Mouse (Mus musculus) ES-Bruce4 (cell line): ENCODE data around the gene Donson. TPM values are rescaled to one million over a fixed set of nuclear protein-coding genes. Genes with fewer than 3 reads are reported as not detected.

Experiments
- H3K27ac ChIP-seq: 2 replicates; pipeline ENCODE4 v1.5.1; 2012; ENCODE audit warnings: low read length, inconsistent platforms; ENCODE audit not compliant: insufficient read depth
- H3K27me3 ChIP-seq: 2 replicates; pipeline ENCODE4 v1.6.1; 2012; ENCODE audit warnings: mild to moderate bottlenecking, low read length, inconsistent platforms; ENCODE audit not compliant: control insufficient read depth, poor library complexity, insufficient read depth, severe bottlenecking
- H3K36me3 ChIP-seq: 2 replicates; pipeline ENCODE4 v1.6.1; 2012; ENCODE audit warnings: inconsistent platforms, mild to moderate bottlenecking, low read length, moderate library complexity; ENCODE audit not compliant: control insufficient read depth, poor library complexity, insufficient read depth, severe bottlenecking
- H3K4me1 ChIP-seq: one replicate; pipeline ENCODE4 v1.8.1; 2011; ENCODE audit warnings: low read length; ENCODE audit not compliant: control insufficient read depth, insufficient read depth
- H3K4me3 ChIP-seq: 2 replicates; pipeline ENCODE4 v1.5.1; 2011; ENCODE audit warnings: low read depth, mild to moderate bottlenecking, low read length
- H3K9ac ChIP-seq: 2 replicates; pipeline ENCODE4 v1.6.1; 2012; ENCODE audit warnings: low read depth, mild to moderate bottlenecking, inconsistent platforms; ENCODE audit not compliant: poor library complexity, severe bottlenecking
- H3K9me3 ChIP-seq: replicated peaks from 2 replicates; pipeline ENCODE4 v1.6.1; 2012; ENCODE audit warnings: mild to moderate bottlenecking, low read length, inconsistent platforms; ENCODE audit not compliant: control insufficient read depth, poor library complexity, insufficient read depth, severe bottlenecking
- CTCF ChIP-seq: IDR thresholded peaks from one replicate; pipeline ENCODE4 v1.8.1; 2011; ENCODE audit warnings: low read depth, low read length
- EP300 ChIP-seq: IDR thresholded peaks from 2 replicates; pipeline ENCODE4 v1.6.1; 2011; ENCODE audit warnings: low read depth, low read length; ENCODE audit not compliant: insufficient read depth
- POLR2A ChIP-seq: IDR thresholded peaks from one replicate; pipeline ENCODE4 v1.8.1; 2011; ENCODE audit warnings: low read length; ENCODE audit not compliant: insufficient read depth
- polyA plus RNA-seq: library from polyadenylated mRNA; stranded (reverse); fragments of >200 nt; gene quantifications from 2 replicates; pipeline ENCODE4 v1.2.4, GENCODE M21; 2011; ENCODE audit warnings: low read depth; ENCODE audit not compliant: missing spikeins, insufficient read depth, insufficient read length

Donson gene
- polyA plus RNA-seq, 1 experiment: 46.4 TPM

DNA sequence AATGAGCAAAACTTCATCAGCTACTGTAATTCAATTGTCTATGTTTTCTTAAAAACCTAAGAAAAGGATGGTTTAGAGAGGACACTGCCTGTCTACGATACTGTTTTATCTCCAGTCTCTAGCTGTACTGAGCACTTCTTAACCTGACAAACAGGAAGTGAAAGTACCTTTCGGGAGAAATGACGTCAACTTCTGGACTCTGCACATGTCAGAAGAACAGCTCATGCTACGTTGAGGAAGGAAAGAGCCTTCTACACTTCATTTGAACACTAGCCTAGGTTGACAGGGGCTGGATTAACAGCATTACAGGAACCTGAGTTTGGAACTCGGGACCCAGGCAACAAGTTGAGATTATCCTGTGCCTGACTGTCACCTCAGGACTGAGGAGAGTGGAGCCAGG, 3.0 kb downstream of the Donson start:
- H3K27ac ChIP-seq: no peak overlapping the region
- H3K27me3 ChIP-seq: no peaks in the 10 kb centered on the region
- no peak overlapping the region for H3K9ac ChIP-seq
- no peak for TF ChIP-seq POLR2A
- no peak for TF ChIP-seq EP300
- TF ChIP-seq CTCF: no peak
- peaks cover 26% of the 10 kb centered on the region for H3K36me3 ChIP-seq
- no peak overlapping the region for H3K4me3 ChIP-seq
- peaks cover 2% of the 10 kb centered on the region for H3K4me1 ChIP-seq
- no peaks in the 10 kb centered on the region for H3K9me3 ChIP-seq

DNA sequence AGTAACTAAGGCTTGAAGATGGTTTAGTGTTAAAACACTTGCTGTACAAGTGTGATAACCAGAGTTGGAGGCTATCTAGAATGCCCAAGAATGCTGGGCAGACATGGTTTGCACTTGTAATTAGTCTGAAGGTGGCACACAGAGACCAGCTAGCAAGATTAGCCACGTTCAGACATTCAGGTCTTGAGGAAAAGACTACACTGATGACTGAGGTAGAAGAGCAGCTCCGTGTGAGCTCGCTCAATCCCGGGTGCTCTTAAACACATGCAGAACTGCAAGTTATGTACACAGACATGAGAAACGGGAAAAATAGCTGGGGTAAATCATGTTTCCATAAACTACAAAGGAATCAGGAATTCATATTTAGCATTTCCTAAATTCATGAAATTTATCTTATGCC, 7.9 kb downstream of the Donson start:
- no peaks in the 10 kb centered on the region for H3K27me3 ChIP-seq
- peaks cover 61% of the 10 kb centered on the region for H3K36me3 ChIP-seq
- no peak for TF ChIP-seq EP300
- no peak for TF ChIP-seq CTCF
- TF ChIP-seq POLR2A: no peak
- H3K9ac ChIP-seq: no peak overlapping the region
- H3K27ac ChIP-seq: no peak overlapping the region
- no peak overlapping the region for H3K4me3 ChIP-seq
- no peaks in the 10 kb centered on the region for H3K4me1 ChIP-seq
- H3K9me3 ChIP-seq: no peaks in the 10 kb centered on the region

DNA sequence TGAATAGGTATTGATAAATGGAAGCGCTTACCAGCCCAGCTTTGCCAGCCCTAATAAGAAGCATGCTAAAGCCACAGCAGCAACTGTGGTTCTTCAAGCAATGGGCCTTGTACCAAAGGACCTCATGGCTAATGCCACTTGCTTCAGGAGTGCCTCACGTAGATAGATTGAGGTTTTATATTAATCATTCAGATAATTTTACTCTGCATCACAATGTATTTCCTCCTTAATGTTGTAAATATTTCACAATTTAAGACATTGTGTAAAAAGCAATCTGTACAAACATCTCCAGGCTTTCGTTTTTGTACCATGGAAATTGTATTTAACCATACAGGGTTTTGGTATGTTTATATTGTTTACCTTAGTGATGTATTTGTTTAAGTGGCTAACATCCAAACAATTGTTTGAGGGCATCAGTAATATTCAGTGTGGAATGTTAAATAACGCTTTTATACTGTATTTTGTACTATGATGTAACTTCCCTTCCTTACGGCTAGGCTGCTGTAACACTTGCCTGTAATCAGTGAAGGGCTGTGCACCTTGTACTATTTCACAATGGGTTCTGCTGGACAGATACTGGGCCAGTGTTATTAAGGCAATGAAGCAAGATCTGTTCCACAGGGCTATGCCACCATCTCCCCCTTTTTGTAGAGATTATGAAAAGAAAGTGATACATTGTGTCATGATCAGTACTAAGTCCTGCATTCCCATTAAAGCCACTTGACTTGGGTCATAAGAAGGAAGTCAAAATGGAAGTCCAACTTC, 10.2 kb downstream of the Donson start:
- Histone ChIP-seq H3K27ac (no peak overlapping the region), H3K9ac (no peak overlapping the region), H3K4me1 (no peaks in the 10 kb centered on the region), H3K27me3 (no peaks in the 10 kb centered on the region), H3K9me3 (no peaks in the 10 kb centered on the region), H3K36me3 (peaks cover 73% of the 10 kb centered on the region), H3K4me3 (no peak overlapping the region)
- TF ChIP-seq EP300 (no peak), CTCF (no peak), POLR2A (no peak)

DNA sequence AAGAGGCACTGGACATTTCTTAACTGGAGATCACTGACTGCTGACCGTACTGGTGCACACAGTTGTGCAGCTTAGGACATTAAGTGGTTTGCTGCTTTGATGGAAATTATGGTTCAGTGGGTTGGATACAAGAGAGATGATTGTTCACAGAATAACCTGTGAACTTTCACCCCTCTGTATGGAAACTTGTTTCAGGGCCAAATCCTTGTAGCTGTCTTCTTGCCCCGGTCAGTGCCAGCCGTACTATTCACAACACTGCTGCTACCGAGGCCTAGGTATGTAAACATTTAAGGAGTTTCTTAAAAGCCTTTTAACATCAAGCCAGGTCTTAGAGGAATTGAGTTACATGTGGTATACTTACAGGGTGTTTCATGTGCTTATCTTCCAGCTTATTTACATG, 14.1 kb downstream of the Donson start:
- Histone ChIP-seq H3K27me3 (no peaks in the 10 kb centered on the region), H3K4me1 (no peaks in the 10 kb centered on the region), H3K4me3 (no peak overlapping the region), H3K27ac (no peak overlapping the region), H3K36me3 (peaks cover 85% of the 10 kb centered on the region), H3K9ac (no peak overlapping the region), H3K9me3 (no peaks in the 10 kb centered on the region)
- TF ChIP-seq POLR2A (no peak), CTCF (no peak), EP300 (no peak)

DNA sequence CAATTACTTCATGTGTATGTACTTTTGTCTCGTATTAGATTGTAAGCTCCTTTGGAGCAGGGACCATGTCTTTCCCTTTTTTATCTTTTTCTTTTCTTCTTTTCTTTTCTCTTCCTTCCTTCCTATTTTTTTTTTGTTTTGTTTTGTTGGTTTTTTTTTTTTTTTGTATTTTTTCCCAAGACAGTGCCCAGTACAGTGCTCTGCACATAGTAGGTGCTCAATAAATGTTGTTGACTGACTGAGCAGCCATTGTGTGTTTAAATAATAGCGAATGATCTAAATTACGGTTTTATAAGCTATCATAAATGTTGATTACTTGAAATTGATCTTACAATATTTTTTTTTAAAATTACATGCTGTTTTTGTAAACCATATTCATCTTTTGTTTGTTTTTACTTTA, 24.8 kb downstream of the Donson start:
- Histone ChIP-seq H3K4me3 (no peak overlapping the region), H3K27me3 (no peaks in the 10 kb centered on the region), H3K9me3 (no peaks in the 10 kb centered on the region), H3K27ac (no peak overlapping the region), H3K4me1 (no peaks in the 10 kb centered on the region), H3K9ac (no peak overlapping the region), H3K36me3 (peaks cover 90% of the 10 kb centered on the region)
- TF ChIP-seq POLR2A (no peak), CTCF (no peak), EP300 (no peak)

DNA sequence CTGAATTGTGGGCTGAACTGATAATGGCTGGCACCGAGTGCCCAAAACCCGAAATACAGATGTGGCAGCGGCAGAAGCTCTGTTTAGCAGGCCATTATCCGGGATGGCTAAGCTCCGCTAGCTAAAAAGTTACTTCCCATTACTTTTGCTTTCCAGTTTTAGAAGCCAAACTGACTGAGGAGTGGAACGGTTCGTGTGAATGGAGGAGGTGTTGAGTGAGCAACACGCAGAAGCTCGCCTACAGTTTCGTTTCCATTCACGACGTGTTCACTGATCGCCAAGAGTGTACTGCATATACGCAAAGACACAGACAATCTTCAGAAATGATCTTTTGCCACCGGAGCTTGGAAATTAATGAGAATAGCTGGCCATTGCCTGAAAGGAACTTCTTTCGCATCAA, 26.2 kb downstream of the Donson start:
- H3K9ac ChIP-seq: no peak overlapping the region
- no peaks in the 10 kb centered on the region for H3K4me1 ChIP-seq
- no peak overlapping the region for H3K4me3 ChIP-seq
- no peak overlapping the region for H3K27ac ChIP-seq
- TF ChIP-seq CTCF: no peak
- no peak for TF ChIP-seq POLR2A
- TF ChIP-seq EP300: no peak
- H3K36me3 ChIP-seq: peaks cover 94% of the 10 kb centered on the region
- H3K9me3 ChIP-seq: no peaks in the 10 kb centered on the region
- no peaks in the 10 kb centered on the region for H3K27me3 ChIP-seq
